Mouse (Mus musculus) right cerebral cortex, adult 2 months (tissue): ENCODE data around the gene Tnfrsf8.

Experiments used
- DNase-seq, 2 experiments: peaks; one replicate each; pipeline ENCODE4 v3.0.0; 2021 to 2022; ENCODE audit warnings: low spot score in 2 of 2

Gene Tnfrsf8

DNA sequence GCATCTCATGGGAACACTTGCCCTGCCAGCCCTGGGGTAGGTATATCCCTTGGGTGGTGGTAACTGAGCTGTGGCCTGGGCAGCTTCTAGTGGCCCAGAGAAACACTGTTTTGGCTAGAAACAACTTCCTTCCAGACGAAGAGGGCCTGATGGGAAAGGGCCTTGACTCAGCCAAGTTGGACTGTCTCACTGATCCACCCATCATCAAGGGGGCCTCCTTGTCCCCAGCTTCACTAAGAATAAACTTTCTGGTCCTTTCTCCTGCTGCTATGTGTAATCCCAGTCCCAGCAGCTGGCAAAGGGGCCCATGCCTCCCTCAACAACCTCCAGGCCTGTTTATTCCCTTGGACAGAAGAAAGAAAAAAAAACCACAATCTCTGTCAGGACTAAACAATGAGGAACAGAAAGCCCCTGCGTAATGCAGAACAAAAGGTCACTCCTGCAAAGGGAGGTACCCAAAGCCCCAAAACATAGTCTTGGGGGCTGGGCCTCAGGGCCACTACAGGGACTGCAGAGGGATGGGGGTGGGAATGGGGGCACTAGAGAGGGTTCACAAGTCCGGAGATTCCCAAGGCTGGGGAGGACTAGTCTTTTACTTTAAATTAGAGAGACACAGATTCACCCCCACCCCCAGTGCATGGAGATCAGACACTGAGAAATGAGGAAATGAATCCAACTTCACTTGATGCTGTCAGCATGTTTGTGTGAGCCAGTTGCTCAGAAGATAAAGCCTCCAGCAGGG lies 81.3 kb downstream of the Tnfrsf8 start:
- DNase-seq, result no peak

DNA sequence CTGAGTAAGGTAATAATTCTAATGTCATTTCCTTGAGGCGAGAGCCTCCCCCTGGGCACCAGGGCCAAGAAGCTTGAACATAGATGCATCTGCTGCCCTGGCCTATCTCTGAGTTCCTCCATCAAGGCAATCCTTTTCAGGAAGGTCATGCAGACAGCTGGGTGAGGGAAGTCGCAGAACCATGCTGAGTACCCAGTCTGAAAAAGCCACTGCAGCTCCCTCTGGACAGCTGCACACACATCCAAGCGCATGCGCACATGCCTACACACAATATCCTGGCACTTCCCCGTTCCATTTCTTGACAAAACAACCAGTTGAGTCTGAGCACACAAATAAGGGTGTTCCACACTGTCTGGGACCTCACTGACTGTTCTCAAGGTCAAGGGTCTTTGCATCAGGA lies 83.2 kb downstream of the Tnfrsf8 start:
- no peak for DNase-seq

- DNase-seq, result no peak
Measured at GRCm38 (mm10) chr4:145230647-145231046, 84.3 kb downstream of the Tnfrsf8 start.

DNA sequence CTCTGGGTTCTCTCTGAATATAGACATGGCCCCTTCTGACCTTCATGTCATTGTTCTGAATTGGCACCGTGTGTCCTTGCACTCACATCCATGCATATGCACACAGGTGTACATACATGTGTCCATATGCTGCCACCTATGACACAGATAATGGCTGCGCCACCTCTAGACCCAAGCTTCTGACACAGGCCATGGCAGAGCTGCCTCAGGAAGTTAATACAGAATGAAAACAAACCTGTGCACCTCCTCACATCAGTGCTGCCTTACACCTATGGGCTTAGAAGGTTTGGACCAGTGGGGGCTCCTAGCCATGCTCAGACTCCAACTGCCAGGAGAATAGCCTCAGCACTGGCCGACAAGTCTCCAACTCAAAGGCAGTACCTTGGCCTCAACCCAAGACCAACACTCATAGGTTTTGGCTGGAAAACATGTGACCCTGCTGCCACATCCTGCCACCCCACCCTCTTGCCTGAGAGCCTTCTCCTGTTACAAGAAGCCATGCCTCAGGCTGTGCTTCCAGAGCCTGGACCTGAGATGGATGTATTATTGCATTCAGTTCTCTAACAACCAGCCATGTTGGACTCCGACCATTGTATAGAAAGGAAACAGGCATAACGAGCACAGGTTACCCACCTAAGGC lies 85.3 kb downstream of the Tnfrsf8 start:
- DNase-seq, result no peak

DNA sequence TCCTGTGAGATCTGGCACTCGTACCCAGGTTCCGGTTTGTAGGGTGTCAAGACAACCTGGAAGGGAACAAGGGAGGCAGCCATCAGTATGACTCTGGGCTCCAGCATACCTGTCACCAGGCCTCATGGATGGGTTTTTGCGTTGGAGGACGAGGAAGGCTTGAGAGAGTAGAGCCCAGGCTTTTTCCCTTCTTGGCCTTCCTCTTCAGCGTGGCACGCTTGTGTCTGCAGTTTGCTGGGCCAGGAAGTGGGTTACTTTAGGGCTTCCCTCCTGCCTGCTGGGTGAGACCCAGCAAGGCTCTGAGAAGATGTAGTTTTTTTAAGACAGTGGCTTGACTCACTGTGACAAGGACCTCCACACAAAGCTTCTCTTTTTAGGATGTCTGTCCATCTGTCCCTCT lies 85.9 kb downstream of the Tnfrsf8 start:
- no peak for DNase-seq

DNA sequence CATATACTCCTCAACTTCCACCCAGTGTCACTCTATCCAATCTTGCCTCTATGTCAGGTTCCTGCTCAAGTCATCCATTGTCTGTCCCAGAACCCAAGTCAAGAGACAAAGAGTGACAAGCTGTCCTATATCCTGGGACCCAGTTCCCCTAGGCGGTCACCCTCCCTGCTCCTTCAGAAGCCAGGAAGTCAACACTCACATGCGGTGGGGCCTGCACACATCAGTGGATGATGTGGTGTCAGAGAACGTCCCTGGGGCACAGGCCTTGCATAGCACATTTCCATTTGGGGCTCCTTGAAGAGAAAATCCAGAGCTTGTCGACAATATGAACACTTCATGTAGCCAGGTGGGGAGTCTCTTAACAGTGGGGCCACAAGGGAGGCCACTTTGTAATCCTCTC lies 90.4 kb downstream of the Tnfrsf8 start:
- no peak for DNase-seq

DNA sequence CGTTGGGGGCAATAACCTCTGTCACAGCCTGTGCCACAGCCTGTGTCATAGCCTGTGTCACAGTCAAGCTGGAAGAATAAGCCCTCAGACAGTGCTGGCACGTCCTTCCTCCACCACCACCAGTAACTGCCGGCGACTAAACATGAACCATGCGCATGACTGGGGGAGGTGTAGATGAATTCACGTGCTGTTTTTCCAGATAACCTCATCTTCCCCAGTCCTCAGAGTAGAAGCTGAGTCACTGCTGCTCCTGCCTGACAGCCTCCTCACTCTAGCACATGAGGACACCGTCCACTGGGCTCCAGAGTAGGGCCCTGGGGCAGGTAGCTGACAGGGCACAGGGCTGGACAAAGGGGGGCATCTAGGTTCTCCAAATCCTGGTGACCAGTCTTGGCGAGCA lies 92.9 kb downstream of the Tnfrsf8 start:
- DNase-seq, result no peak

- no peak for DNase-seq
Measured at GRCm38 (mm10) chr4:145221379-145221778, 93.6 kb downstream of the Tnfrsf8 start.

DNA sequence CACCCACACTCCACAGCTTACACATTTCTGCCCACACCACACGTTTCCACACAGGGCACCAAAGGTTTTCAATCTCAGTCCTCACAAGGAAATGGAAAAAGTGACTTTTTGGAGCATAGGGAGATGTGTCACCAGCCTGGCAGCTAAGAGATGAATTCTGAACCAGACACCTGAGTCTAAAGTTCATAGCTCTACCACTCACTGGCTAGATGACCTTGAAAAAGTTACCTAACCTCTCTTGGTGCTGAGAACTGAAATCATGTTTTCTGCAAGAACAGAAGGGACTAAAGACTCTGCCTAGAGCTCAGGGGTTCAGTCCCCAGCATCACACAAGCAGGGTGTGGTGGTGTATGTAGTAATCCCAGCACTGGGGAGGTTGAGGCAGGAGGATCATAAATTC lies 95.0 kb downstream of the Tnfrsf8 start:
- no peak for DNase-seq

DNA sequence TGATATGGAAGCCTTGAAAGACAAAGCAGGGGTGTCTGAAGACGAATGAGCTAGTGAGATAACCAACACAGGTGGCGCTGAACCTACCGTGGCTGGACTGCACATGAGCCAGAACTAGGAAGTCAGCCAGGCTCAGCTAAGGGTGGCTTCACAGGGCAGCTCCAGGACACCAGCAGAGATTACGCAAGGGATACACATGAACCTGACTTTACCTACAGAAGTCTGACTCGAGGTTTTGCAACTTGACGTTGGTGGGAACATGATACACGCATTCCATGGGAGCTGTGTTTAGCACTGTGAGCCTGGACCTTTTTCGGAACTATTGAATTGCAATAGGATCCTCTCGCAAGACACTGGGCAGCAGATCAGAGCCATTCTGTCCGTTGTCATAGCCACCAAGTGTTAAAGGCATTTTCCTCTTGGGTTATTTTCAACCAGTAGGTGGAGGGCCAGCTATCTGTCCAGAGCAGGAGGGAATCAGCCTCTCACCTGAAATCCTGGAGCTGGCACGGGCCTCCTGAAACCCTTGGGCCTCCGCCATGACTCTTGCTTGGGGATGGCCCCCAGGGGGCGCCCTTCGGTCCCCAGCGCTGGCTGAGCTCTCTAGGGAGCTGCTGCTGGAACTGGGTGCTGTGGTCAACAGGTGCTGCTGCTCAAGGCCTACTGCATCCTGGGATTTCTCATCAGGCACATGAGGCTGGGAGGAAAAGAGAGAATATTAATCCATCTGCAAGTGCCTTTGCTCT lies 95.6 kb downstream of the Tnfrsf8 start:
- DNase-seq, result no peak

GRCm38 (mm10) chr4:145217837-145218236 lies 97.1 kb downstream of the Tnfrsf8 start:
- DNase-seq, result no peak
